Mouse (Mus musculus) heart, embryonic 15.5 days (tissue): Measurements from ENCODE around the gene Blvra. TPM values are rescaled to one million over a fixed set of nuclear protein-coding genes. Genes with fewer than 3 reads are reported as not detected.
A peak's percentile ranks its signal among the peaks of the same experiment; 100 is the strongest.

Experiments
- ATAC-seq: fragments of 200-750 bp; cut with Nextera tagmentation; replicated peaks from 2 replicates; pipeline ENCODE4 v1.8.0; 2017; ENCODE audit warnings: low read depth, moderate TSS enrichment; ENCODE audit not compliant: insufficient number of reproducible peaks, insufficient read depth, low FRiP score
- H3K27ac ChIP-seq: fragments of 300-500 bp; sonication (generic); 2 replicates; pipeline ENCODE4 v1.5.1; 2015; ENCODE audit warnings: mild to moderate bottlenecking, inconsistent platforms
- H3K27me3 ChIP-seq: fragments of 300-500 bp; sonication (generic); 2 replicates; pipeline ENCODE4 v1.6.1; 2015; ENCODE audit warnings: inconsistent platforms
- H3K36me3 ChIP-seq: fragments of 300-500 bp; sonication (generic); 2 replicates; pipeline ENCODE4 v1.6.1; 2015; ENCODE audit warnings: mild to moderate bottlenecking, inconsistent platforms
- H3K4me1 ChIP-seq: fragments of 300-500 bp; sonication (generic); replicated peaks from 2 replicates; pipeline ENCODE4 v1.6.1; 2015; ENCODE audit warnings: inconsistent platforms
- H3K4me2 ChIP-seq: fragments of 300-500 bp; sonication (generic); 2 replicates; pipeline ENCODE4 v1.6.1; 2015; ENCODE audit warnings: inconsistent platforms, mild to moderate bottlenecking, moderate library complexity
- H3K4me3 ChIP-seq: fragments of 300-500 bp; sonication (generic); 2 replicates; pipeline ENCODE4 v1.5.1; 2015; ENCODE audit warnings: mild to moderate bottlenecking, inconsistent platforms
- H3K9ac ChIP-seq: fragments of 300-500 bp; sonication (generic); 2 replicates; pipeline ENCODE4 v1.6.1; 2015; ENCODE audit warnings: mild to moderate bottlenecking, inconsistent platforms
- H3K9me3 ChIP-seq: fragments of 300-500 bp; sonication (generic); replicated peaks from 2 replicates; pipeline ENCODE4 v1.6.1; 2016; ENCODE audit warnings: inconsistent platforms
- WGBS: fragments of 180-500 bp; shearing (Covaris S2); methylation state at CpG from one replicate; pipeline ENCODE4 v1.1.7; 2015; ENCODE audit warnings: mixed read lengths; 5-methylcytosine and 5-hydroxymethylcytosine counted together
- polyA plus RNA-seq: library from polyadenylated mRNA; unstranded; fragments of >200 nt; fragmentation: Nextera tagmentation; extraction: Ambion mirVana; gene quantifications from 2 replicates; pipeline ENCODE4 v1.2.1, GENCODE M21; 2015

Gene Blvra
- polyA plus RNA-seq, 1 experiment from 2014 or later, result 44.0 TPM

- peaks cover 36% of the 10 kb centered on the region for H3K4me1 ChIP-seq
- H3K9me3 ChIP-seq, result no peaks in the 10 kb centered on the region
- peaks cover 10% of the 10 kb centered on the region; the same call in 1 of the 2 replicates for H3K36me3 ChIP-seq
- H3K4me2 ChIP-seq, result no peak overlapping the region
- no peak for ATAC-seq
- no peak overlapping the region for H3K4me3 ChIP-seq
- no peak overlapping the region for H3K27ac ChIP-seq
- H3K9ac ChIP-seq, result no peak overlapping the region
- H3K27me3 ChIP-seq, result no peaks in the 10 kb centered on the region
- WGBS, result 78% methylated on average over 10 of the region's 10 CpGs
Observed at GRCm38 (mm10) chr2:127137838-127138420, 67.5 kb downstream of the Blvra start.

- Histone ChIP-seq H3K9ac (no peak overlapping the region), H3K9me3 (no peaks in the 10 kb centered on the region), H3K4me2 (no peak overlapping the region), H3K36me3 (peaks cover 10% of the 10 kb centered on the region; the same call in 1 of the 2 replicates), H3K4me3 (no peak overlapping the region), H3K27me3 (no peaks in the 10 kb centered on the region), H3K27ac (no peak overlapping the region), H3K4me1 (peaks cover 35% of the 10 kb centered on the region)
- no peak for ATAC-seq
- 90% methylated on average over 4 of the region's 4 CpGs for WGBS
Observed at GRCm38 (mm10) chr2:127138449-127138848, 68.0 kb downstream of the Blvra start.

- no peaks in the 10 kb centered on the region for H3K9me3 ChIP-seq
Observed at GRCm38 (mm10) chr2:127139094-127139493, 68.6 kb downstream of the Blvra start.

DNA sequence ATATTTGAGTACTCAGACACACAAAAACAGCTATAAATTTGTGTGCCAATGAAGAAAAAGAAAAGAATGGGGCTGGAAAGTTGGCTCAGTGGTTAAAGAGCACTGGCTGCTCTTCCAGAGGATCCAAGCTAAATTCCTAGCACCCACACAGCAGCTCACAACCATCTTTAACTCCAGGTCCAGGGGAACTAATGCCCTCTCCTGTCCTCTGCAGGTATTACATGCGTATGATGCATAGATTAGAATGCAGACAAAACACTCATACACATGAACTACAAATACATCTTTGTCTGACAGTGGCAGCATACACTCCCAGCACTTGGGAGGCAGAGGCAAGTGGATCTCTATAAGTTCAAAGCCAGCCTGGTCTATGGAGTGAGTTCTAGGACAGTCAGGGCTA, 69.1 kb downstream of the Blvra start:
- Histone ChIP-seq H3K4me1 (peaks cover 35% of the 10 kb centered on the region), H3K9ac (no peak overlapping the region), H3K9me3 (no peaks in the 10 kb centered on the region), H3K4me2 (no peak overlapping the region), H3K27ac (no peak overlapping the region), H3K27me3 (no peaks in the 10 kb centered on the region), H3K36me3 (peaks cover 10% of the 10 kb centered on the region; the same call in 1 of the 2 replicates), H3K4me3 (no peak overlapping the region)
- no peak for ATAC-seq
- WGBS, result 93% methylated on average over 1 of the region's 1 CpGs

More at GRCm38 (mm10) chr2:127139094-127139493, 68.6 kb downstream of the Blvra start:
- 86% methylated on average over 8 of the region's 8 CpGs for WGBS
- no peak for ATAC-seq
- Histone ChIP-seq H3K4me2 (no peak overlapping the region), H3K27ac (no peak overlapping the region), H3K4me3 (no peak overlapping the region), H3K27me3 (no peaks in the 10 kb centered on the region), H3K9ac (no peak overlapping the region), H3K4me1 (peaks cover 38% of the 10 kb centered on the region), H3K36me3 (peaks cover 10% of the 10 kb centered on the region; the same call in 1 of the 2 replicates)

DNA sequence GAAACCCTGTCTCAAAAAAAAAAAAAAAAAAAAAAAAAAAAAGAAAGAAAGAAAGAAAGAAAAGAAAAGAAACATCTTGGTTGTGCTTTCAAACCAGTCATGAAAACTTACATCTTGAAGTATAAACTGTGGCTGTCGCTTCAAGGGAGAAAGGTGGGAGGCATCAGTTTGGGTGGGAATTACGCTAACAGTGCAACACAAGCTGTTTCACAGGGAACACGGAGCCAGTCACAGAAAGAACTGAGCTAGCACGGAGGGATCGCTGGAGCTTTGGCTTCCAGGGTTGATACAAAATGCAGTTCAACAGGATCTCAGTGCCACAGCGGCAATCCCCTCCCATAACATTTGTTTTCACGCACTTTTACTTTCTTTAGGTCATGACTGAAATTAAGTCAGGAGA, 69.5 kb downstream of the Blvra start:
- peaks cover 33% of the 10 kb centered on the region for H3K4me1 ChIP-seq
- H3K4me2 ChIP-seq, result no peak overlapping the region
- peaks cover 10% of the 10 kb centered on the region; the same call in 1 of the 2 replicates for H3K36me3 ChIP-seq
- H3K4me3 ChIP-seq, result no peak overlapping the region
- no peaks in the 10 kb centered on the region for H3K27me3 ChIP-seq
- ATAC-seq, result no peak
- no peak overlapping the region for H3K27ac ChIP-seq
- H3K9ac ChIP-seq, result no peak overlapping the region
- WGBS, result 93% methylated on average over 7 of the region's 7 CpGs
- H3K9me3 ChIP-seq, result no peaks in the 10 kb centered on the region

DNA sequence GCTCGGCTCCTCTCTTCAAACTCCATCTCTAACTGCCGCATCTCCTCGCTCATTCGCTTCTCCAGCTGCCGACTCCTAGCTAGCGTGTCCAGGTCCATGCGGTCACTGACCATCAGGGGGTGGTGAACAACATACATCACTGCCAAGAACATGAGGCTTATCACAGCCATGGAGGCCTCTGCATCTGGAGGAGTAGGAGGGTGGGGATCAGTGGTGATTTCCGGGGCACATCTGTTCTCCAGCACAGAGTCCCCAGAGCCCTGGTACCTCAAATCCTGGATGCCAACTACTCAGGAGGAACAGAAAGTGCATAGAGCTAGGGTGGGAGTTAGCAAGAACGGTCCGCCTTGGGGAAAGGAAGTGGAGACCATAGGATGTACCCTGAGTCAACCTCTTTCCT, 71.6 kb downstream of the Blvra start:
- H3K27ac ChIP-seq, result no peak overlapping the region
- no peaks in the 10 kb centered on the region for H3K9me3 ChIP-seq
- peak overlapping the region; percentile 90 for H3K4me2 ChIP-seq
- H3K9ac ChIP-seq, result no peak overlapping the region
- H3K4me1 ChIP-seq, result peaks cover 25% of the 10 kb centered on the region
- H3K27me3 ChIP-seq, result no peaks in the 10 kb centered on the region
- peak overlapping the region; percentile 76 for H3K4me3 ChIP-seq
- H3K36me3 ChIP-seq, result peaks cover 10% of the 10 kb centered on the region; the same call in 1 of the 2 replicates
- ATAC-seq, result no peak
- 73% methylated on average over 10 of the region's 10 CpGs for WGBS

- peaks cover 21% of the 10 kb centered on the region for H3K4me1 ChIP-seq
- H3K9ac ChIP-seq, result peak overlapping the region; percentile 76
- no peaks in the 10 kb centered on the region for H3K27me3 ChIP-seq
- peak overlapping the region; percentile 76 for H3K4me3 ChIP-seq
- H3K4me2 ChIP-seq, result peak overlapping the region; percentile 90
- no peaks in the 10 kb centered on the region for H3K9me3 ChIP-seq
- peaks cover 10% of the 10 kb centered on the region; the same call in 1 of the 2 replicates for H3K36me3 ChIP-seq
- 17% methylated on average over 6 of the region's 6 CpGs for WGBS
- H3K27ac ChIP-seq, result 0 out of 2 replicates have a peak overlapping the region, but pooled peaks have one; percentile 28
- 0 out of 2 replicates have a peak, but pooled peaks have one; percentile 3 for ATAC-seq
Observed at GRCm38 (mm10) chr2:127142577-127143157, 72.2 kb downstream of the Blvra start.

DNA sequence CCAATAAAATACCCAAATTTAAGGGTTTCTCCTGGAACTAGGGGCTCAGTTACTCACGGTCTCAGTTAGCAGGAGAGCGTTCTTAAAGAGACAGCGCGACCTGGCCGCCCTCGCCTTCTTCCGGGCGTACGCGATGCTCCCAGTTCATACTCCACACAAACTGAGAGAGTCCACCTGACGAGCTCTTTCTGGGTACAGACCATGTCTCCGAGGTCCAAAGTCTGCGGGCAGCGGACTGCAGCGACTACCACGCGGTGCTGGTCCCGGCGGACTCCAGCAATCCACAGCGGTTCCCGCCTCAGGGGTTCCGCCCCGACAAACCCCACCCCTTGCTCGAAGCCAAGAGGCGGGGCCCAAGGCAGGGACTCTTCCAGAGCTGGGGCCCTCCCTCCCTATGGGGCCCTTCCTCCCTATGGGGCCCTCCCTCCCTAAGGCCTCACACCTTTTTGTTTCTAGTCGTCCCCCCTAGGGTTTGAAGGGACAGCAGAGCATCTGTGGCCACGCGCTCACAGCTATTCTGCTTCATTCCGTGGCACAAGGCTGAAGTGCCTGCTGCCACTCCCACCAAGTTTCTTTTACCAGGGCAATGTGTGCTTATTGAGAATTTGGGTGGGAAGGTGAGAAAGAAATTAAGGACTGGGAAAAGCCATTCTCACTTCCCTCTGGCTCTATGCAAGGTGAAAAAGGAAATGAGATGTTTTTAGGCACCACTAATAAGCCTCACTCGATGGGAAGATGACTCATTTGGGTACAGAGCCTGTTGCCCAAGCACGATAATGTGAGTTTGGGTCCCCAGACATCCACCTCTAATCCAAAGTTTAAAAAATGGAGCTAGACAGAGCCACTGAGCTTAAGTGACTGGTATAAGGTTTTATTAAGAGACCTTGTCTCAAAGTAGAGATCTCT, 72.9 kb downstream of the Blvra start, which contains the start of gene Itpripl1:
TSS of gene Itpripl1 (minus strand) at position 285 of the 906 bp plus-strand sequence.
- H3K4me1 ChIP-seq, result peaks cover 18% of the 10 kb centered on the region
- 0 out of 2 replicates have a peak within 1 kb of the TSS, but pooled peaks have one; percentile 28 for H3K27ac ChIP-seq
- H3K36me3 ChIP-seq, result peaks cover 10% of the 10 kb centered on the region; the same call in 1 of the 2 replicates
- H3K4me3 ChIP-seq, result peak within 1 kb of the TSS; percentile 76
- peak; percentile 90 for ATAC-seq
- no peaks in the 10 kb centered on the region for H3K27me3 ChIP-seq
- WGBS, result 2% methylated on average over 31 of the region's 31 CpGs
- H3K9ac ChIP-seq, result peak within 1 kb of the TSS; percentile 76
- H3K4me2 ChIP-seq, result peak within 1 kb of the TSS; percentile 90
- H3K9me3 ChIP-seq, result no peaks in the 10 kb centered on the region

- no peak overlapping the region for H3K4me3 ChIP-seq
- no peaks in the 10 kb centered on the region for H3K27me3 ChIP-seq
- H3K9me3 ChIP-seq, result no peaks in the 10 kb centered on the region; the same call in 1 of the 2 replicates
- WGBS, result 64% methylated on average over 3 of the region's 3 CpGs
- peaks cover 18% of the 10 kb centered on the region for H3K4me1 ChIP-seq
- H3K9ac ChIP-seq, result no peak overlapping the region
- no peak for ATAC-seq
- H3K4me2 ChIP-seq, result no peak overlapping the region
- H3K36me3 ChIP-seq, result 0 out of 2 replicates have a peak, but pooled peaks cover 5% of the 10 kb centered on the region
- H3K27ac ChIP-seq, result no peak overlapping the region
Observed at GRCm38 (mm10) chr2:127145699-127146098, 75.2 kb downstream of the Blvra start.
